Mouse (Mus musculus): ENCODE results near the gene Ctso.

Gene Ctso

GRCm38 (mm10) chr3:81932141-81933101 lies at the start of gene Ctso:
TSS of gene Ctso (plus strand) at chr3:81932601.
- peak; percentile 86 for DNase-seq

GRCm38 (mm10) chr3:81883916-81884315 lies 48.5 kb upstream of the Ctso start:
- no peak for DNase-seq

GRCm38 (mm10) chr3:81885566-81885965 lies 46.8 kb upstream of the Ctso start:
- no peak for DNase-seq

GRCm38 (mm10) chr3:81889137-81889536 lies 43.3 kb upstream of the Ctso start:
- no peak for DNase-seq

GRCm38 (mm10) chr3:81910286-81911036 lies 21.9 kb upstream of the Ctso start:
- DNase-seq: no peak

- peak; percentile 57 for DNase-seq
These were observed 16.2 kb upstream of the Ctso start for GRCm38 (mm10) chr3:81916030-81916686.

- no peak for DNase-seq
These were observed 15.0 kb upstream of the Ctso start for GRCm38 (mm10) chr3:81917354-81917935.

- no peak for DNase-seq
These were observed 14.2 kb upstream of the Ctso start for GRCm38 (mm10) chr3:81918215-81918614.

GRCm38 (mm10) chr3:81919681-81920080 lies 12.7 kb upstream of the Ctso start:
- no peak for DNase-seq

- no peak for DNase-seq
These were observed 9.5 kb upstream of the Ctso start for GRCm38 (mm10) chr3:81922910-81923309.

GRCm38 (mm10) chr3:81924931-81925330 lies 7.5 kb upstream of the Ctso start:
- DNase-seq: peak; percentile 63

GRCm38 (mm10) chr3:81925856-81926255 lies 6.5 kb upstream of the Ctso start:
- DNase-seq: no peak

- no peak for DNase-seq
These were observed 5.6 kb upstream of the Ctso start for GRCm38 (mm10) chr3:81926764-81927325.

- no peak for DNase-seq
These were observed 3.3 kb upstream of the Ctso start for GRCm38 (mm10) chr3:81929073-81929472.

- DNase-seq: no peak
These were observed 706 bp upstream of the Ctso start for GRCm38 (mm10) chr3:81931695-81932094.

- DNase-seq: no peak
These were observed 947 bp downstream of the Ctso start for GRCm38 (mm10) chr3:81933348-81933747.

- no peak for DNase-seq
These were observed 6.5 kb downstream of the Ctso start for GRCm38 (mm10) chr3:81938924-81939323.

GRCm38 (mm10) chr3:81942341-81942740 lies 9.9 kb downstream of the Ctso start:
- no peak for DNase-seq

- no peak for DNase-seq
These were observed 10.7 kb downstream of the Ctso start for GRCm38 (mm10) chr3:81943097-81943496.

- no peak for DNase-seq
These were observed 12.5 kb downstream of the Ctso start for GRCm38 (mm10) chr3:81944851-81945393.

- DNase-seq: no peak
These were observed 16.6 kb downstream of the Ctso start for GRCm38 (mm10) chr3:81949048-81949447.

GRCm38 (mm10) chr3:81951785-81952184 lies 19.4 kb downstream of the Ctso start:
- no peak for DNase-seq
